Mouse (Mus musculus) spleen, adult 10 weeks (tissue): Measurements from ENCODE around the gene Fbxw8. TPM values are rescaled to one million over a fixed set of nuclear protein-coding genes. Genes with fewer than 3 reads are reported as not detected.

Experiments used
- polyA plus RNA-seq: library from polyadenylated mRNA; stranded (reverse); fragments of 350-450 nt; fragmentation: Illumina TruSeq; extraction: RNeasy Lipid Tissue Mini Kit (QIAGEN cat#74804); gene quantifications from one replicate; pipeline ENCODE4 v1.2.3, GENCODE M21; 2015; ENCODE audit warnings: low replicate concordance; ENCODE audit not compliant: insufficient read depth

The Fbxw8 gene
- 8.2 TPM for polyA plus RNA-seq

GRCm38 (mm10) chr5:118154839-118155564 lies at the start of gene Fbxw8:
Fbxw8 (minus strand) TSS chr5:118155464.

GRCm38 (mm10) chr5:118164581-118164980 lies 9.3 kb upstream of the Fbxw8 start, which contains the start of gene Hrk:
Hrk (plus strand) TSS chr5:118164648.

GRCm38 (mm10) chr5:118027698-118028190 lies 127.5 kb downstream of the Fbxw8 start, which contains the start of gene Tesc:
Tesc (plus strand) TSS chr5:118027743.

Other genes with a start within 250 kb of the Fbxw8 start
- gene Fbxo21, start 178.7 kb downstream of the Fbxw8 start, polyA plus RNA-seq, result 15.2 TPM
- 3.4 TPM for gene Tesc, start 127.7 kb downstream of the Fbxw8 start, polyA plus RNA-seq
- not detected for gene Hrk, start 9.2 kb upstream of the Fbxw8 start, polyA plus RNA-seq
- gene Rnft2, start 89.7 kb upstream of the Fbxw8 start, polyA plus RNA-seq, result 0.93 TPM
- 7.4 TPM for gene 2410131K14Rik, start 89.8 kb upstream of the Fbxw8 start, polyA plus RNA-seq